Mouse (Mus musculus): ENCODE results near the gene AC131692.1.

- TF ChIP-seq CTCF (IDR thresholded peaks at IDR 0.05; ENCODE audit: borderline replicate concordance, extremely low read depth, insufficient read depth, insufficient read length) (no peak), POLR2A (IDR thresholded peaks at IDR 0.05; ENCODE audit: borderline replicate concordance, extremely low read depth, insufficient read depth, insufficient read length, poor library complexity, severe bottlenecking) (no peak)
Observed at GRCm38 (mm10) chr19:6052516-6052915, 41.7 kb upstream of the AC131692.1 start.

All from brain, embryonic 14.5 days (tissue).